Mouse (Mus musculus) spleen, adult 2 months (tissue): Measurements from ENCODE around the gene Btnl10. TPM values are rescaled to one million over a fixed set of nuclear protein-coding genes. Genes with fewer than 3 reads are reported as not detected.

Experiments used
- DNase-seq, 2 experiments: peaks; one replicate each; pipeline versions ENCODE4 v3.0.0 to v3.0.0-alpha.2; 2012 to 2021; ENCODE audit warnings: low spot score in 2 of 2, low read depth in 1 of 2
- H3K27ac ChIP-seq: fragments of 200-500 bp; 2 replicates; pipeline ENCODE4 v1.5.1; 2012; ENCODE audit warnings: low read length, inconsistent platforms; ENCODE audit not compliant: insufficient read depth
- H3K27me3 ChIP-seq: fragments of 200-500 bp; 2 replicates; pipeline ENCODE4 v1.6.1; 2012; ENCODE audit warnings: mild to moderate bottlenecking, moderate library complexity, low read length, inconsistent platforms; ENCODE audit not compliant: control insufficient read depth, insufficient read depth
- H3K36me3 ChIP-seq: fragments of 200-500 bp; 2 replicates; pipeline ENCODE4 v1.6.1; 2012; ENCODE audit warnings: mild to moderate bottlenecking, low read length, inconsistent platforms; ENCODE audit not compliant: control insufficient read depth, insufficient read depth
- H3K4me1 ChIP-seq: fragments of 200-500 bp; 2 replicates; pipeline ENCODE4 v1.6.1; 2011; ENCODE audit warnings: inconsistent platforms; ENCODE audit not compliant: control insufficient read depth, insufficient read depth, insufficient read length
- H3K4me3 ChIP-seq: fragments of 200-500 bp; 2 replicates; pipeline ENCODE4 v1.5.1; 2011; ENCODE audit warnings: mild to moderate bottlenecking, inconsistent platforms; ENCODE audit not compliant: insufficient read depth, insufficient read length; ENCODE audit errors: extremely low read depth
- CTCF ChIP-seq: fragments of 200-500 bp; IDR thresholded peaks from 2 replicates; pipeline ENCODE4 v1.5.1; 2011; ENCODE audit warnings: mild to moderate bottlenecking, inconsistent platforms; ENCODE audit not compliant: insufficient read depth, insufficient read length, insufficient replicate concordance; ENCODE audit errors: extremely low read depth
- POLR2A ChIP-seq: fragments of 200-500 bp; IDR thresholded peaks from 2 replicates; pipeline ENCODE4 v1.6.1; 2011; ENCODE audit warnings: low read depth, low read length, inconsistent platforms
- WGBS: fragments of 180-500 bp; shearing (Covaris S2); methylation state at CpG from one replicate; pipeline ENCODE4 v1.1.7; 2018; 5-methylcytosine and 5-hydroxymethylcytosine counted together
- polyA plus RNA-seq: library from polyadenylated mRNA; depleted of rRNA; stranded (reverse); fragments of >200 nt; gene quantifications from 2 replicates; pipeline ENCODE4 v1.2.3, GENCODE M21; 2012; rRNA removed

Gene Btnl10
- polyA plus RNA-seq, 1 experiment = 14.9 TPM

GRCm38 (mm10) chr11:58974414-58974813 is 56.7 kb downstream of the Btnl10 start:
- no peak overlapping the region for H3K27ac ChIP-seq
- H3K4me1 ChIP-seq = peaks cover 2% of the 10 kb centered on the region; the same call in 1 of the 2 replicates
- peaks cover 6% of the 10 kb centered on the region for H3K36me3 ChIP-seq
- TF ChIP-seq POLR2A (no peak), CTCF (no peak)
- WGBS = 85% methylated on average over 3 of the region's 3 CpGs
- no peak overlapping the region for H3K4me3 ChIP-seq
- no peaks in the 10 kb centered on the region for H3K27me3 ChIP-seq
- no peak for DNase-seq

Other genes with a start within 250 kb of the Btnl10 start
- not detected in 2 replicates for gene Olfr320, start 236.8 kb upstream of the Btnl10 start, polyA plus RNA-seq
- not detected in 2 replicates for gene Olfr319, start 218.7 kb upstream of the Btnl10 start, polyA plus RNA-seq
- not detected in 2 replicates for gene Olfr318, start 193.9 kb upstream of the Btnl10 start, polyA plus RNA-seq
- gene Olfr317, start 178.7 kb upstream of the Btnl10 start, polyA plus RNA-seq = not detected in 2 replicates
- gene Olfr316, start 165.2 kb upstream of the Btnl10 start, polyA plus RNA-seq = not detected in 2 replicates
- gene Olfr315, start 144.7 kb upstream of the Btnl10 start, polyA plus RNA-seq = not detected in 2 replicates
- not detected in 2 replicates for gene Olfr314, start 135.0 kb upstream of the Btnl10 start, polyA plus RNA-seq
- gene Fam183b, start 115.9 kb upstream of the Btnl10 start, polyA plus RNA-seq = not detected in 2 replicates
- gene Olfr313, start 102.9 kb upstream of the Btnl10 start, polyA plus RNA-seq = not detected in 2 replicates
- gene Olfr312, start 88.7 kb upstream of the Btnl10 start, polyA plus RNA-seq = not detected in 2 replicates
- gene Olfr311, start 78.7 kb upstream of the Btnl10 start, polyA plus RNA-seq = not detected in 2 replicates
- gene Gm12258, start 70.8 kb upstream of the Btnl10 start, polyA plus RNA-seq = 2.6 and 2.9 TPM in 2 replicates
- gene 2810021J22Rik, start 50.7 kb upstream of the Btnl10 start, polyA plus RNA-seq = 1.7 and 4.0 TPM in 2 replicates
- 1.2 and 1.3 TPM in 2 replicates for gene Zfp39, start 13.7 kb upstream of the Btnl10 start, polyA plus RNA-seq
- gene Rnf187, start 21.0 kb downstream of the Btnl10 start, polyA plus RNA-seq = 157 and 230 TPM in 2 replicates
- gene Hist3h2ba, start 31.0 kb downstream of the Btnl10 start, polyA plus RNA-seq = 13.2 and 21.2 TPM in 2 replicates
- gene Hist3h2a, start 36.8 kb downstream of the Btnl10 start, polyA plus RNA-seq = 14.8 and 20.0 TPM in 2 replicates
- 0.06 and 0.23 TPM in 2 replicates for gene Trim17, start 36.8 kb downstream of the Btnl10 start, polyA plus RNA-seq
- gene Trim11, start 60.2 kb downstream of the Btnl10 start, polyA plus RNA-seq = 55.6 and 62.0 TPM in 2 replicates
- 1.2 and 1.6 TPM in 2 replicates for gene Obscn, start 218.5 kb downstream of the Btnl10 start, polyA plus RNA-seq
- 6.3 and 6.5 TPM in 2 replicates for gene Iba57, start 245.8 kb downstream of the Btnl10 start, polyA plus RNA-seq